Comparison of ENCODE assay signal across 8 mouse cellular contexts in the genomic region with DNA sequence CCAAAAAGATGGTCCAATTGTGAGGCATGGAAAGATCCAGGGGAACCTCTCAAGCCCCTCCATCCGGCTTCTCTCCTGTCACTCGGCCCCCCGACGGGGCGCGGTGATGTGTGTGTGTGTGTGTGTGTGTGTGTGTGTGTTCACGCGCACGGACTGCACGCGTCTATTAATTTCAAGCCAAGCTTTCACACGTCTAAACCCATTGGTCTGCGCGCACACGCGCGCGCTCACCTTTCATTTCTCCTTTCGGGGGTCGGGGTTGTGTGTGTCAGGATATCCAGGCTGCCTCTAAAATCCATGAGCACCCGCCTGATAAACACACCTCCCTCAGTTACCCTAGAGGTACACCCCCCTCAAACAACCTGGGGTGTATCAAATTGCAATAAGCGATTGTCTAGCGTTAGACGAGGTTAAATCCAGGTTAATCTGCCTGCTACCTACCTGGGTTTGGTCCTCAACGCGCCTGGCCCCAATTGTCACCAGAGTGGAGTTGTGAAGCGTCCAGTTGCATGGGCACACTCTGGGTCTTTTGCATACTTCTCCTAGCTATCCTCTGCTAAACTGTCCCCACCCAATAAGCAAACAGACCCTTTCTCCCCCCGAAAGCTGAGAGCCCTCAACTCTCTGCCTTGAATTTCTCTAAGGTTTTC. TPM values are rescaled to one million over a fixed set of nuclear protein-coding genes. Genes with fewer than 3 reads are reported as not detected.
DNase-seq lines count a peak whose midpoint lies in the region; ATAC-seq and TF ChIP-seq lines count a peak whose summit lies in the region.

No protein-coding gene starts in this region.

- ATAC-seq in forebrain, postnatal 0 days, result no peak
- ATAC-seq in limb, embryonic 11.5 days (ENCODE audit: insufficient number of reproducible peaks, low FRiP score, low TSS enrichment, low read depth), result no peak
- ATAC-seq in neural tube, embryonic 15.5 days (ENCODE audit: low FRiP score), result no peak

- no peak overlapping the region for H3K27ac ChIP-seq in forebrain, postnatal 0 days (ENCODE audit: low read depth, low read length)
- peak overlapping the region; percentile 97 for H3K27ac ChIP-seq in limb, embryonic 11.5 days (replicated peaks; ENCODE audit: low read depth, low read length)
- no peak overlapping the region for H3K27ac ChIP-seq in neural tube, embryonic 15.5 days (replicated peaks)

- H3K9ac ChIP-seq in forebrain, postnatal 0 days, result no peak overlapping the region
- peak overlapping the region; percentile 96 for H3K9ac ChIP-seq in limb, embryonic 11.5 days (ENCODE audit: low read length)
- no peak overlapping the region for H3K9ac ChIP-seq in neural tube, embryonic 15.5 days (replicated peaks)

- H3K4me2 ChIP-seq in forebrain, postnatal 0 days (ENCODE audit: low read depth), result peak overlapping the region; percentile 90; the same call in 1 of the 2 replicates
- peak overlapping the region; percentile 86 for H3K4me2 ChIP-seq in limb, embryonic 11.5 days (ENCODE audit: low read depth, severe bottlenecking)
- peak overlapping the region; percentile 94 for H3K4me2 ChIP-seq in neural tube, embryonic 15.5 days

- TF ChIP-seq CTCF in forebrain, postnatal 0 days (IDR thresholded peaks at IDR 0.05; ENCODE audit: low read depth), result no peak

- DNase-seq in ovary, adult 18-20 months (ENCODE audit: low spot score), result peak; percentile 0
- DNase-seq in ovary, postnatal 36 days (ENCODE audit: low spot score), result no peak
- DNase-seq in forebrain, postnatal 0 days, result peak; percentile 4
- DNase-seq in limb, embryonic 11.5 days (ENCODE audit: low spot score), result peak; percentile 61
- DNase-seq in frontal cortex, postnatal 36 days (ENCODE audit: low spot score in 2 of 2), result no peak
- no peak for DNase-seq in layer of hippocampus, adult 9-11 months
- no peak for DNase-seq in urinary bladder, postnatal 25 days (ENCODE audit: low spot score)

- WGBS in forebrain, postnatal 0 days, result 1% methylated on average over 28 of the region's 28 CpGs
- under 1% methylated on average over 28 of the region's 28 CpGs for WGBS in limb, embryonic 11.5 days
- under 1% methylated on average over 28 of the region's 28 CpGs for WGBS in neural tube, embryonic 15.5 days

- H3K27me3 ChIP-seq in forebrain, postnatal 0 days (ENCODE audit: insufficient read depth, low read length), result peaks cover 75% of the 10 kb centered on the region
- peaks cover 2% of the 10 kb centered on the region; the same call in 1 of the 2 replicates for H3K27me3 ChIP-seq in limb, embryonic 11.5 days (ENCODE audit: control insufficient read depth, insufficient read depth, low read length)
- peaks cover 93% of the 10 kb centered on the region for H3K27me3 ChIP-seq in neural tube, embryonic 15.5 days (replicated peaks)

- H3K4me1 ChIP-seq in forebrain, postnatal 0 days (ENCODE audit: insufficient read depth), result peaks cover 27% of the 10 kb centered on the region
- peaks cover 32% of the 10 kb centered on the region for H3K4me1 ChIP-seq in limb, embryonic 11.5 days (ENCODE audit: control insufficient read depth, insufficient read depth, low read length)
- H3K4me1 ChIP-seq in neural tube, embryonic 15.5 days, result peaks cover 74% of the 10 kb centered on the region

- H3K9me3 ChIP-seq in forebrain, postnatal 0 days (ENCODE audit: low read length), result no peaks in the 10 kb centered on the region
- no peaks in the 10 kb centered on the region for H3K9me3 ChIP-seq in limb, embryonic 11.5 days (ENCODE audit: control insufficient read depth, low read length)
- no peaks in the 10 kb centered on the region for H3K9me3 ChIP-seq in neural tube, embryonic 15.5 days (replicated peaks)

- peak overlapping the region; percentile 44 for H3K4me3 ChIP-seq in forebrain, postnatal 0 days (ENCODE audit: low read depth, low read length)
- H3K4me3 ChIP-seq in limb, embryonic 11.5 days (ENCODE audit: low read depth, low read length), result peak overlapping the region; percentile 82
- H3K4me3 ChIP-seq in neural tube, embryonic 15.5 days (replicated peaks), result peak overlapping the region; percentile 49

- no peaks in the 10 kb centered on the region for H3K36me3 ChIP-seq in forebrain, postnatal 0 days (ENCODE audit: insufficient read depth)
- H3K36me3 ChIP-seq in limb, embryonic 11.5 days (ENCODE audit: control insufficient read depth, insufficient read depth, low read length), result peaks cover 2% of the 10 kb centered on the region
- H3K36me3 ChIP-seq in neural tube, embryonic 15.5 days, result no peaks in the 10 kb centered on the region

RNA-seq across cellular contexts. Expression of a gene that starts 7.0 kb away (rescaled TPM):
- 7.5 and 10.6 TPM in 2 replicates for total RNA-seq in forebrain, postnatal 0 days (2014; rRNA removed)
- 5.2 and 6.5 TPM in 2 replicates for polyA plus RNA-seq in forebrain, postnatal 0 days (2015; fragmentation: Nextera tagmentation; extraction: Ambion mirVana)
- polyA plus RNA-seq in limb, embryonic 11.5 days (2014; fragmentation: Nextera tagmentation; extraction: Ambion mirVana), result 35.0 and 37.6 TPM in 2 replicates
- polyA plus RNA-seq in neural tube, embryonic 15.5 days (2015; fragmentation: Nextera tagmentation; extraction: Ambion mirVana), result 10.2 and 11.6 TPM in 2 replicates

Comparison
In these comparisons a context has a peak if more than half of its experiments do, and no peak if none do; other contexts are left out.
1. DNase-seq: peak in ovary, adult 18-20 months (single experiment), forebrain, postnatal 0 days (single experiment) and limb, embryonic 11.5 days (single experiment); none in ovary, postnatal 36 days (single experiment), frontal cortex, postnatal 36 days (0 of 2), layer of hippocampus, adult 9-11 months (single experiment) and urinary bladder, postnatal 25 days (single experiment).
2. Peak in every context shown above with its lines, with median percentiles within 50 percentile points of each other: H3K4me2 ChIP-seq and H3K4me3 ChIP-seq.